In the genomic region with DNA sequence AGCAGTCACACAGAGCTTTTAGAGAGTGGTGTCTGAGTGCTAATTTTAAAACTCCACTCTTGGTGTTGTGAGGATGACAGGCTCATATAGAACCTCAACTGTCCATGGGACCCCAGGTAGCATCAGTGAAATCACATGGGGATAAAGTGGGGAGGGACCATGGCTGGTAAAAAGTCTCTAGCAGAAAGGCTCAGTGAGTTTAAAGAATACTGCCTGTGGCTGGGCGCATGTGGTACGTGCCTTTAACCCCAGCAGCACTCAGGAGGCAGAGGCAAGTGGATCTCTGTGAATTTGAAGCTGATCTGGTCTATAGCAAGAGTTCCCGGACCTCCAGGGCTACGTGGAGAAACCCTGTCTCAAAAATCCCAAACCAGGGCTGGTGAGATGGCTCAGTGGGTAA, we compare ENCODE assay signal across 39 mouse cellular contexts. TPM values are rescaled to one million over a fixed set of nuclear protein-coding genes. Genes with fewer than 3 reads are reported as not detected.
"Had no signal": no experiment of that assay in that cellular context is flagged by ENCODE, and none has a peak within 500 bp of the region (broad histone marks: within the 10 kb centered on the region; RNA-seq: fewer than 3 reads in every experiment).

No protein-coding gene starts in this region.

- H3K9ac ChIP-seq: heart, embryonic 12.5 days; hindbrain, embryonic 12.5 days; hindbrain, embryonic 14.5 days; limb, embryonic 13.5 days; limb, embryonic 15.5 days; liver, embryonic 12.5 days had no signal

- ATAC-seq: hindbrain, embryonic 16.5 days; intestine, embryonic 16.5 days; liver, embryonic 12.5 days had no signal

- H3K27me3 ChIP-seq: heart, embryonic 12.5 days; hindbrain, embryonic 12.5 days; limb, embryonic 13.5 days; limb, embryonic 15.5 days; liver, embryonic 12.5 days had no signal

- DNase-seq: gastrocnemius, adult 2 months; gastrocnemius, postnatal 10 days; gastrocnemius, postnatal 25 days; heart, adult 2 months; heart, postnatal 10 days; heart, postnatal 4 days; kidney, adult 11 months; kidney, adult 8-10 months; kidney, postnatal 10 days; kidney, postnatal 25 days; kidney, postnatal 4 days; layer of hippocampus, adult 9-11 months; layer of hippocampus, postnatal 36 days; left cerebral cortex, postnatal 4 days had no signal

- H3K4me2 ChIP-seq: heart, embryonic 12.5 days; hindbrain, embryonic 12.5 days; hindbrain, embryonic 14.5 days; limb, embryonic 13.5 days; limb, embryonic 15.5 days; liver, embryonic 12.5 days had no signal

- H3K4me1 ChIP-seq: heart, embryonic 12.5 days; hindbrain, embryonic 10.5 days; hindbrain, embryonic 12.5 days; limb, embryonic 13.5 days; limb, embryonic 15.5 days had no signal

- H3K36me3 ChIP-seq: heart, embryonic 12.5 days; hindbrain, embryonic 10.5 days; hindbrain, embryonic 12.5 days; limb, embryonic 13.5 days; limb, embryonic 15.5 days; liver, embryonic 12.5 days had no signal

- H3K4me3 ChIP-seq: gastrocnemius, adult 2 months; heart, adult 2 months; heart, embryonic 12.5 days; hindbrain, embryonic 10.5 days; hindbrain, embryonic 12.5 days; limb, embryonic 13.5 days; limb, embryonic 15.5 days; liver, embryonic 12.5 days had no signal

- H3K27ac ChIP-seq: gastrocnemius, adult 2 months; heart, adult 2 months; hindbrain, embryonic 10.5 days; hindbrain, embryonic 12.5 days; hindbrain, embryonic 14.5 days; limb, embryonic 13.5 days; limb, embryonic 15.5 days; liver, embryonic 12.5 days had no signal

- H3K9me3 ChIP-seq: heart, embryonic 12.5 days; hindbrain, embryonic 10.5 days; hindbrain, embryonic 12.5 days; limb, embryonic 13.5 days; limb, embryonic 15.5 days; liver, embryonic 12.5 days had no signal

RNA-seq across cellular contexts. Expression of a gene that starts 6.8 kb away (rescaled TPM):
- total RNA-seq: gastrocnemius, adult 2 months had no signal
- polyA plus RNA-seq: heart, embryonic 12.5 days; heart, embryonic 14.5 days; hindbrain, embryonic 10.5 days; hindbrain, embryonic 12.5 days; hindbrain, embryonic 16.5 days; limb, embryonic 11.5 days; liver, embryonic 12.5 days had no signal

RNA-seq across cellular contexts. Expression of a gene that starts 13.9 kb away (rescaled TPM):
- total RNA-seq: gastrocnemius, adult 2 months; gastrocnemius, postnatal 10 days; gastrocnemius, postnatal 25 days; gastrocnemius, postnatal 4 days; granulocyte monocyte progenitor cell, adult 5-6 weeks; heart, adult 2 months; heart, postnatal 10 days; heart, postnatal 25 days; heart, postnatal 4 days; layer of hippocampus, adult 8-10 months; layer of hippocampus, postnatal 14 days; layer of hippocampus, postnatal 36 days; left cerebral cortex, adult 18-20 months; left cerebral cortex, adult 8-10 months; left cerebral cortex, postnatal 10 days; left cerebral cortex, postnatal 25 days; left cerebral cortex, postnatal 4 days; liver, adult 2 months had no signal
- polyA plus RNA-seq: frontal cortex, adult 2 months; heart, embryonic 12.5 days; heart, embryonic 14.5 days; hindbrain, embryonic 10.5 days; hindbrain, embryonic 12.5 days; hindbrain, embryonic 14.5 days; hindbrain, embryonic 16.5 days; intestine, embryonic 14.5 days; intestine, embryonic 16.5 days; kidney, embryonic 14.5 days; kidney, embryonic 16.5 days; limb, embryonic 11.5 days; limb, embryonic 13.5 days; limb, embryonic 15.5 days; liver, adult 2 months; liver, embryonic 12.5 days had no signal
